Mouse (Mus musculus) layer of hippocampus, postnatal 14 days (tissue): ENCODE data around the gene Adamts18. TPM values are rescaled to one million over a fixed set of nuclear protein-coding genes. Genes with fewer than 3 reads are reported as not detected.
"Not testable (repeated sequence)": the region's sequence is repeated elsewhere in the genome, so short reads cannot be mapped to it uniquely, and the experiment has no call there.

Experiments
- DNase-seq, 2 experiments: peaks; one replicate each; pipeline ENCODE4 v3.0.0; 2021 to 2022; ENCODE audit warnings: low spot score in 2 of 2, mixed read lengths in 1 of 2
- total RNA-seq, 2 experiments: library from RNA; stranded (reverse); gene quantifications; 2 replicates each; pipeline ENCODE4 v1.2.3; 2021

Gene Adamts18
- total RNA-seq, 2 experiments from 2014 or later = 5.9 to 7.1 TPM

DNA sequence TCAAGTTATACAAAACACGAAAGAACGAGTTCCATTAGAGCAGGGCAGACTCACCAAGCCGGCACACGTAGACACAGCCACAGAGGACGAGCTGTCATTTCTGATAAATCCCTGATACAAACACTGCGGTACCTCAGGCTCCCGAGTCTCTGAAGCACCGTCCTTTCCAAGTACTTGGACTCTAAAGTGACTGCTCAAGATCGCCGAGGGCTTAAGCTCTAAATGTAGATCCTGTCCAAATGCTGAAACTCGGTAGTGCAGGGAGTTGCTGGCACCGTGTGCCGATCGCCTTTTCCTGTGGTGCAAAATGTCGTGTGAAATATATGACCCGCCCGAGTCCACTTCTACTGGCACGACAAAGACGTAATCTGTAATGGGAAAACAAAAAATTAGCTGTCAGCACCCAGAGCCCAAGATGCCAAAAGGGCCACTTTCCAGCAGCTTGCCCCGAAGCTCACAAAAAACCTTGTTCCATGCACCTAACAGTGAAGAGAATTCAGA lies 3.7 kb downstream of the Adamts18 start:
- no peak for DNase-seq

DNA sequence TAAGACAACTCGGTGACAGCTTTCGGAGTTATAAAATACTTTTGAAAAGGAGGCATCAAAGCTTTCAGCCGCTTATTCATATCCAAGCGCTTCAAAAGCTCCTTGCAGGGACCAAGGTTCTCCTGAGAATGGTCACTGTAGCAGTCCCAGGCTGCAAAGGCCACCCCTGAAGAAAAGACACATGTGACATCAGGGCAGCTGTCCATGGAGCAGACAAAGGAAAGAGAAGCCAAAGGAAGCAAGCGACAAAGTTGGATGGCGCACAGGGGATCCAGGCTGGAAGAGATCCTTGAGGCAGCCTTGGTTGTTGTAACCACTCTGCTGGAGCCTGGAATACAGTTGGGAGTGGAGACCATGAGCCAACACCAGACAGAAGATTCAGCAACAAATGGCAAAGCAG lies 10.3 kb downstream of the Adamts18 start:
- no peak for DNase-seq

DNA sequence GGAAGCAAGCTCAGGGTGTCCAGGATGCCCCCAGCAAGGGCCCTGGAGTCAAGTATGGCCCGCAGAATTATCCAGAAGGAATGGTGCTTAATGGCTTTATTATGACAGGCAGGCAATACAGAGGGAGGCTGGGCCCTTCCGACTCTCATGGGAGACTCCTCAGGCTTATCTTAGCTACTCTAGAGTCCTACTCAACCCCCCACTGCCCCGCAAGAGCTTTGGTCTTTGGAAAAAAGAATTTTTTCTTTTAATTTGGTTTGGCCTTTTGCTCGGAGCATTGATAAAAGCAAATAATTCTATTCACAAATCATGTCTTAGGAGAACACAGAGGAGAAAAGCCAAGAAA lies 11.0 kb downstream of the Adamts18 start:
- DNase-seq = no peak

DNA sequence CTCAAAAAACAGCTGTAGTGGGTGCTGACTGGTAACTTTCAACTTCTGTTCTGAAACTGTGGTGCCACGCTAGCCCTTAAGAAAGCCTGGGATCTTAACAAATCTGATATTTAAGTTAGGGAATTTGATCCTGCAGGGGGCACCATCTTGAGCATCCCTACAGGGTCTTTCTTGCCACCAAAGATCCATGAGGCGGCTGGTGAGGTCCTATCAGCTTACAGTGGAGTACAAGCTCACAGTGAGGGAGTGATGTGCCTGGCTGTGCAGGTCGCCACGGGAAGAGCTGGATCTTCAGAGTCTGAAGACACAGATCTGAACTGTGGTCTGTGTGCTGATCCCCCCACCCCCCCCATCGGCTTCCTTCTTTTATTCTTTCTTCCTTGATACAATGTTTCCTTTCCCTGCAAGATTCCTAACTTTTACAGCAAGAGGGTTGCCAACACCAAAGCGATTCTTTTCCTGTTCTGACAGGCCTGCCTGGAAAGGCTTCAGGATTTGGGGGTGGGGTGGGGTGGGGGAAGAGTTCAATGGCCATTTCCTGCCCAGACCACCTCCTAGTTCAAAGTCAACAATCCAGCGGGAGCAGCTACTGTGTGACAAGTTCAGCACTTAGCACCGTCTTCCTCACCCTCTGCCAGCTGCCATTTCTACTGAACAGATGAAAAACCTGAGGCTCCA lies 11.5 kb downstream of the Adamts18 start:
- no peak for DNase-seq

DNA sequence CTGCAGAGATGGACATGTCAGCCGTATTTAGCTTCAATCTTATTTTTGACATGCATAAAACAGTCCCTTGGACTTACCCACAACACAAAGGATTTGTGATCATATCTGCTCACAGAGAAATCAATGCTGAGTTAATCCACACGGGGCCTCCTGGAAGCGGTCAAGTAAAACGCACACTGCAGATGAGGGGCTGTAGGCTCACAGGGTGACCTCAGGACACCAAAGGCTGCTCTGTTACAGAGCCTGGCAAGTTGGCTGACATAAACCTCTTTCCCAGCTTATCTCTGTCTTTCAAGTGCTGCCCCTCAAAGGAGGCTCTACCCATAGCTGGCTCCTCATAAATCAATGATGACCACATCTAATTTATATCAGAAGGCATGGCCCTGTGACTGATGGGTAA lies 14.9 kb downstream of the Adamts18 start:
- DNase-seq = no peak

- no peak for DNase-seq
Measured at GRCm38 (mm10) chr8:113827270-113827669, 21.3 kb downstream of the Adamts18 start.

GRCm38 (mm10) chr8:113820983-113821587 lies 27.5 kb downstream of the Adamts18 start:
- no peak for DNase-seq

DNA sequence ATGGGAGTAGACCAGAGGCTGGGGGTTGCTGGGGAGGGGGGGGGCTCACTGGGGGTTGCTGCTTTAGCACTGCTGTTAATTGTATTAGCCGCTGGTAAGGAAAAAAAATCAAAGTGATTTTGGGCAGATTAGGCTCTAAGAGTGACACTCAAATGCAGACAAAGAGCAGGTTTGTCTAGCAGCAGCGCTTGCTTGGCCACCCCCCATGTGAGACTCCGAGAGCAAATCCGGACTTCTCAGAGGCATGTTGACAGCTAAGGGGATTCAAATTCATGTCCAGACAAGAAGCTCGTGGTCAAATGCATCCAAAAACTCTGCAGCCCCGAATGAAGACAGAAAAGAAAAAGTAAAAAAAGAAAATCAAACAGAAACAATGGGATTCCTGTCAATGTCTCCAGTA lies 34.6 kb downstream of the Adamts18 start:
- DNase-seq = no peak

DNA sequence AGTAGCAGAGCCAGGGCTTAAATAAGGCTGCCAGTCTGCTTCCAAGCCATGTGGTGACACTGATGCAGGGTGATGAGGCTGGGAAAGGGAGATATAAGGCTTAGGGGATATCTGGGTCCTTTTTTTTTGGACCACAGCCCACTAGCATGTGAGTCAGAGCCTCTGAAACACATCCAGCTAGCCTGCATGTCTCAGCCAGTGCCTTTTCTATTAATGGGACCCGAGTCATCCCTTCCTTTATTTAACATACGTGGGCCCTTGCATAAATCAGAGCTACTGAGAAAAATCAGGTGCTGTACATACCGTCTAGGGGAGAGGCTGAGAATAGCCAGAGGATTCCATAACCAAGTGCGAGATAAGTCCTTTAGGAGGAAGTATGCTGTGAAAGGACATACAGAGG lies 37.0 kb downstream of the Adamts18 start:
- DNase-seq = no peak

GRCm38 (mm10) chr8:113809929-113810328 lies 38.6 kb downstream of the Adamts18 start:
- no peak for DNase-seq

DNA sequence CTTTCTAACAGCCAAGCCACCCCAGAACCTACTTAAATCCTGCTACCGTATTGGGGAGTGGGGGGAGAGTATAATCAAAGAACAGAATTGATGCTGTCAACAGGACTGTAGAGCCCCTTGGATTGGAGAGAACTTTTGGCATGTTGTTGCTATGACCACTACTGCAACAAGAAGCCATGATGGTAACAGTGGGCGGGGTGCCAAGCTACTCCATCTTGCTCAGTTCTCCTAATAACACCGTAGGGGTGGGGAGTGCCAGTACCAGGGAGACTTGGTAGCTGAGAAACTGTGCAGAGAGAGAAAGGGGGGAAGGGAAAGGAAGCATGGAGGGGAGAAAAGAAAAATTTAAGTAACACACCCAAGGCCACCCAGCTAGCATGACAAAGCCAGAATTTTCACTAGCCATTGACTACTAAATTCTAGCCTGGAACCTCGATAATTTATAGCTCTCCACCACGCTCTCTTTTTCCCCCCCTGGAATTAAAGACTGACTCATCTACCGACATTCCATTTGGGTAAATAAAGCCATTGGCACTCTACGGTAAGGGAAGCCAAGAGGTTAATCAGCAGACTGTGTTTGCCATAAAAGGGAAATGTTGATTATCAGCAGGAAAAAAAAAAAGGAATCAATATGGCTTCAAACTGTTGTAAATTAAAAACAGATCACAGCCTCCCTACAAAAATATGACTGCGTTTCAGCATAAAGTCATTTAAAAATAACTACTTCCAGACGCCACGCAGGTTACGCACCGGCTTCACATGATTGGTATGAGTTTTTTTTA lies 44.5 kb downstream of the Adamts18 start:
- peak in 1 of 2 experiments; percentile 14 for DNase-seq

GRCm38 (mm10) chr8:113801551-113801950 lies 47.0 kb downstream of the Adamts18 start:
- no peak for DNase-seq

GRCm38 (mm10) chr8:113800556-113800955 lies 48.0 kb downstream of the Adamts18 start:
- not testable (repeated sequence) for DNase-seq

GRCm38 (mm10) chr8:113799550-113799949 lies 49.0 kb downstream of the Adamts18 start:
- DNase-seq = no peak

DNA sequence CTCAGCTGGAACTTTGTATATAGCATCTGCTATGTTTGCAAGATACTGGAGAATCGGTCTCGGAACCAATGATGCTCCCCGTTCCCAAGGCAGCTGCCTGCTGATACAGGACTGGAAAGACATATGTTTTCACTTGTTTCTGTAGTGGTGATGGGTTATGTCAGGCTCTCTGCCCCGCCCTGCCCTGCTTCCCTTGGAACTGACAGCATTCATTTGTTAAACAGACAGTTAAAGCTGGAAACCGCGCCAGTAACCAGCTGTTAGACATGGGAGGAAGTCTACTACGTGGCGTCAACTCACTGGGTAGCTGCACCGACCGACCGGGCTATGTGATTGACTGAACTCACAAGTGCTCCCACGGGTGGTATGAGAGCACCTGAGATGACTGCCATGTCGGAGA lies 56.7 kb downstream of the Adamts18 start:
- DNase-seq = no peak

- DNase-seq = no peak
Measured at GRCm38 (mm10) chr8:113791061-113791460, 57.5 kb downstream of the Adamts18 start.

DNA sequence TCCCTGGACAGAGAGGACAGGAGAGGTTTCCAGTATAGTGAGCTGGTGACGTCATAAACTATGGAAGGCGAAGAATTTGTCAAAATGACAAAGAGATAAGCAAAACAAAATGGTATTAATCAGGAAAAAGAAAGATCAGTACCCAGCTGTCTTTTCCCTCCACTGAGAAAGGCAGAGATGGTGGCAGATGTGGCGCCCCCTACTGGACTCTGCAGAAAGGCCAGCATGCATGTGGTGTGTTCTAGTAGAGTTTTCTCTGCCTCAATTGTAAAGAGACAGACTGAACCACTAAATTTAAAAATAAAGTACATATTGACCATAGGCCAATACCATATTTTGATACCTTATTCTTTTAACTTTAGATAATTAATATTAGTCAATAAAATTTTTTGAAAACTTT lies 64.8 kb downstream of the Adamts18 start:
- DNase-seq = no peak

GRCm38 (mm10) chr8:113781554-113781953 lies 67.0 kb downstream of the Adamts18 start:
- DNase-seq = no peak

DNA sequence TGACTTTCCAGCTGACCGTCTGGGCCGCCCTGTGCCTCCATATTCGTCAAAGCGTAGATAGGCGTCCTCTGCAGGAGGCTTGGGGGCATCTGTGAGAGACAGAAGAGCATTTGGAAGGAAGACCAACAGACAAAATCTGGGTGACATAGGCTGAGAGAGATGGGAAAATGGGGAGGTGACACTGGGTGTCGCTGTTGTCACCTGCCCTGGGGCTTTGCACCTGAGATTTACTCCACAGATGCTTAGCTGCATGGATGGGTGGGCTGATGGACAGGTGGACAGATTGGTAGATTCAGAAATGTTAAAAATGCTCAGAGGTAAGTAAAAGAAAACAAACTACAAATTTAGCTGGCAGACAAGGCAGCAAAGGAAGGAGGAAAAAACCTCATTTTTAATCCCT lies 73.2 kb downstream of the Adamts18 start:
- no peak for DNase-seq

DNA sequence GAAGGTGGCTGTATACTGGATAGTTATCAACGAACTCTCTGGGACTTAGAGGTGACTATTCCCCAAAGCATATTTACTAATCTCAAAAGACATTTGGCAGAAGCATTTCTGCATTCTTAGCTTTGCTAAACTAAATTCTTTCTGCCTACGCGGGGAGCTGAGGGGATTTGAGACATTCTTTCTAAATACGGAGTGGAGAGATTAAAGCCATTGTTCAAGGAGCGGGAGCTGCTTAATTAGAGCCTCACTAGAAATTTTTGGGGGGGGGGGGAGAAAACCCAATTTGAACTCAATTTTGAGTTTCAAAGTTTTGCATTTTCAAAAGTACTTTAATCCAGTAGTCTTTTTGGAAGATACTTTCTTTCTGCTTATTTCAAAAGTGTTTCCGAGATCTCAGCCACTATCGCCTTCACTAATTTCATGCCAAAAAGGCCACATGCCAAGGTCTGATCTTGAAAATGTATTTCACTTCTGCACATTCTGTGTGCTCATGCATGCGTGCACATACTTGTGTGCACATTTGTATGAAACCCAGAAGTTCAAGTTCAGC lies 79.6 kb downstream of the Adamts18 start:
- DNase-seq = no peak

- no peak for DNase-seq
Measured at GRCm38 (mm10) chr8:113765121-113765520, 83.4 kb downstream of the Adamts18 start.
